ENCODE assay signal across 21 mouse cellular contexts in genomic region chr7:138051696-138052095, GRCm38 (mm10).
"Had no signal": no experiment of that assay in that cellular context is flagged by ENCODE, and none has a peak within 500 bp of the region (broad histone marks: within the 10 kb centered on the region; RNA-seq: fewer than 3 reads in every experiment).

No protein-coding gene starts in this region.

- DNase-seq: kidney, adult 11 months; kidney, adult 8-10 months; kidney, postnatal 10 days; kidney, postnatal 36 days; layer of hippocampus, postnatal 36 days; liver, embryonic 13.5 days; lung, adult 2 months; lung, postnatal 14 days; lung, postnatal 4 days; right cerebral cortex, adult 18-20 months; right cerebral cortex, postnatal 14 days; spleen, adult 18-20 months; thymus, adult 18-20 months; thymus, postnatal 36 days had no signal

- ATAC-seq: midbrain, embryonic 15.5 days had no signal

- H3K9me3 ChIP-seq: kidney, embryonic 15.5 days; limb, embryonic 12.5 days; limb, embryonic 15.5 days; midbrain, embryonic 12.5 days; midbrain, embryonic 15.5 days; stomach, embryonic 15.5 days had no signal

- H3K27me3 ChIP-seq: kidney, embryonic 15.5 days; limb, embryonic 12.5 days; limb, embryonic 15.5 days; liver, embryonic 13.5 days; midbrain, embryonic 12.5 days; midbrain, embryonic 15.5 days; stomach, embryonic 15.5 days had no signal

- H3K4me3 ChIP-seq: kidney, embryonic 15.5 days; left cerebral cortex, adult 2 months; limb, embryonic 12.5 days; limb, embryonic 15.5 days; liver, embryonic 13.5 days; midbrain, embryonic 12.5 days; midbrain, embryonic 15.5 days; stomach, embryonic 15.5 days had no signal

- H3K4me2 ChIP-seq: kidney, embryonic 15.5 days; limb, embryonic 12.5 days; limb, embryonic 15.5 days; liver, embryonic 13.5 days; midbrain, embryonic 12.5 days; midbrain, embryonic 15.5 days; stomach, embryonic 15.5 days had no signal

- H3K4me1 ChIP-seq: kidney, embryonic 15.5 days; limb, embryonic 12.5 days; limb, embryonic 15.5 days; liver, embryonic 13.5 days; midbrain, embryonic 12.5 days; midbrain, embryonic 15.5 days; stomach, embryonic 15.5 days had no signal

- H3K27ac ChIP-seq: kidney, embryonic 15.5 days; left cerebral cortex, adult 2 months; limb, embryonic 12.5 days; limb, embryonic 15.5 days; liver, embryonic 13.5 days; midbrain, embryonic 12.5 days; midbrain, embryonic 15.5 days; stomach, embryonic 15.5 days had no signal

- H3K36me3 ChIP-seq: kidney, embryonic 15.5 days; limb, embryonic 12.5 days; limb, embryonic 15.5 days; liver, embryonic 13.5 days; midbrain, embryonic 12.5 days; midbrain, embryonic 15.5 days; stomach, embryonic 15.5 days had no signal

- H3K9ac ChIP-seq: kidney, embryonic 15.5 days; limb, embryonic 12.5 days; limb, embryonic 15.5 days; liver, embryonic 13.5 days; midbrain, embryonic 12.5 days; midbrain, embryonic 15.5 days; stomach, embryonic 15.5 days had no signal
